Mouse (Mus musculus) frontal cortex, adult 2 months (tissue): ENCODE measurements around the gene Olfr623. TPM values are rescaled to one million over a fixed set of nuclear protein-coding genes. Genes with fewer than 3 reads are reported as not detected.

Experiments
- DNase-seq, 2 experiments: peaks; one replicate each; pipeline ENCODE4 v3.0.0; 2022; ENCODE audit warnings: low spot score in 1 of 2; ENCODE audit errors: extremely low spot score in 1 of 2
- polyA plus RNA-seq: library from polyadenylated mRNA; depleted of rRNA; stranded (reverse); fragments of >200 nt; gene quantifications from 2 replicates; pipeline ENCODE4 v1.2.3, GENCODE M21; 2012; rRNA removed

Olfr623 gene
- polyA plus RNA-seq = not detected in 2 replicates

- DNase-seq = no peak
Observed at GRCm38 (mm10) chr7:103663598-103663997, at the start of gene Olfr623. Olfr623 (minus strand) TSS chr7:103663698.

- DNase-seq = no peak
Observed at GRCm38 (mm10) chr7:103712024-103712423, 48.5 kb upstream of the Olfr623 start.

- DNase-seq = no peak
Observed at GRCm38 (mm10) chr7:103699469-103699868, 36.0 kb upstream of the Olfr623 start.

- DNase-seq = no peak
Observed at GRCm38 (mm10) chr7:103682420-103682819, 18.9 kb upstream of the Olfr623 start, which contains the start of gene Olfr625-ps1. Olfr625-ps1 (plus strand) TSS chr7:103682720.

GRCm38 (mm10) chr7:103671091-103671490, 7.6 kb upstream of the Olfr623 start, which contains the start of gene Olfr624:
Olfr624 (minus strand) TSS chr7:103671191.
- DNase-seq = no peak

GRCm38 (mm10) chr7:103644070-103644469, 19.4 kb downstream of the Olfr623 start:
- DNase-seq = no peak

- DNase-seq = no peak
Observed at GRCm38 (mm10) chr7:103642602-103643001, 20.9 kb downstream of the Olfr623 start, which contains the start of gene Olfr622. Olfr622 (minus strand) TSS chr7:103642702.

- DNase-seq = no peak
Observed at GRCm38 (mm10) chr7:103636795-103637194, 26.7 kb downstream of the Olfr623 start.

- DNase-seq = no peak
Observed at GRCm38 (mm10) chr7:103612434-103612833, 51.1 kb downstream of the Olfr623 start, which contains the start of gene Olfr620. Olfr620 (minus strand) TSS chr7:103612534.

Other genes starting within 250 kb of the Olfr623 start
- not detected in 2 replicates for gene Usp17lc, start 248.6 kb downstream of the Olfr623 start, polyA plus RNA-seq
- not detected in 2 replicates for gene Olfr605, start 218.3 kb downstream of the Olfr623 start, polyA plus RNA-seq
- not detected in 2 replicates for gene Olfr606, start 214.7 kb downstream of the Olfr623 start, polyA plus RNA-seq
- not detected in 2 replicates for gene Olfr607, start 199.5 kb downstream of the Olfr623 start, polyA plus RNA-seq
- not detected in 2 replicates for gene Olfr608, start 193.8 kb downstream of the Olfr623 start, polyA plus RNA-seq
- gene Olfr609, start 165.6 kb downstream of the Olfr623 start, polyA plus RNA-seq = not detected in 2 replicates
- gene Olfr610, start 151.6 kb downstream of the Olfr623 start, polyA plus RNA-seq = not detected in 2 replicates
- not detected in 2 replicates for gene Olfr611, start 142.9 kb downstream of the Olfr623 start, polyA plus RNA-seq
- gene Olfr612, start 121.0 kb downstream of the Olfr623 start, polyA plus RNA-seq = not detected in 2 replicates
- gene Olfr613, start 115.6 kb downstream of the Olfr623 start, polyA plus RNA-seq = not detected in 2 replicates
- gene Olfr615, start 107.6 kb downstream of the Olfr623 start, polyA plus RNA-seq = not detected in 2 replicates
- not detected in 2 replicates for gene Olfr616, start 94.6 kb downstream of the Olfr623 start, polyA plus RNA-seq
- not detected in 2 replicates for gene Olfr617, start 90.6 kb downstream of the Olfr623 start, polyA plus RNA-seq
- not detected in 2 replicates for gene Olfr618, start 73.6 kb downstream of the Olfr623 start, polyA plus RNA-seq
- not detected in 2 replicates for gene Olfr619, start 63.1 kb downstream of the Olfr623 start, polyA plus RNA-seq
- gene Olfr620, start 51.2 kb downstream of the Olfr623 start, polyA plus RNA-seq = not detected in 2 replicates
- not detected in 2 replicates for gene Olfr622, start 21.0 kb downstream of the Olfr623 start, polyA plus RNA-seq
- 0.02 TPM in 1 of 2 replicates, not detected in the other for gene Olfr624, start 7.5 kb upstream of the Olfr623 start, polyA plus RNA-seq
- not detected in 2 replicates for gene Olfr625-ps1, start 19.0 kb upstream of the Olfr623 start, polyA plus RNA-seq
- not detected in 2 replicates for gene Olfr243, start 51.0 kb upstream of the Olfr623 start, polyA plus RNA-seq
- gene Olfr628, start 66.7 kb upstream of the Olfr623 start, polyA plus RNA-seq = not detected in 2 replicates
- not detected in 2 replicates for gene Olfr629, start 81.2 kb upstream of the Olfr623 start, polyA plus RNA-seq
- gene Olfr630, start 93.6 kb upstream of the Olfr623 start, polyA plus RNA-seq = not detected in 2 replicates
- not detected in 2 replicates for gene Olfr69, start 107.9 kb upstream of the Olfr623 start, polyA plus RNA-seq
- gene Olfr68, start 116.0 kb upstream of the Olfr623 start, polyA plus RNA-seq = not detected in 2 replicates
- gene Olfr67, start 128.1 kb upstream of the Olfr623 start, polyA plus RNA-seq = not detected in 2 replicates
- gene Hbb-bt, start 150.3 kb upstream of the Olfr623 start, polyA plus RNA-seq = 66.4 and 91.1 TPM in 2 replicates
- 468 and 610 TPM in 2 replicates for gene Hbb-bs, start 164.4 kb upstream of the Olfr623 start, polyA plus RNA-seq
- gene Hbb-bh2, start 176.8 kb upstream of the Olfr623 start, polyA plus RNA-seq = not detected in 2 replicates
- gene Hbb-bh1, start 179.5 kb upstream of the Olfr623 start, polyA plus RNA-seq = 2.1 and 9.1 TPM in 2 replicates
- 20.5 and 59.2 TPM in 2 replicates for gene Hbb-y, start 189.5 kb upstream of the Olfr623 start, polyA plus RNA-seq
- not detected in 2 replicates for gene Olfr66, start 222.6 kb upstream of the Olfr623 start, polyA plus RNA-seq
- gene Olfr64, start 230.8 kb upstream of the Olfr623 start, polyA plus RNA-seq = not detected in 2 replicates
- not detected in 2 replicates for gene Olfr65, start 239.8 kb upstream of the Olfr623 start, polyA plus RNA-seq